Mouse (Mus musculus) limb, embryonic 10.5 days (tissue): Measurements from ENCODE around the gene Gpbar1. TPM values are rescaled to one million over a fixed set of nuclear protein-coding genes. Genes with fewer than 3 reads are reported as not detected.

Experiments used
- DNase-seq: peaks from one replicate; pipeline ENCODE4 v3.0.0-alpha.2; 2017; ENCODE audit warnings: low spot score
- H3K27ac ChIP-seq: fragments of 300-500 bp; sonication (generic); 2 replicates; pipeline ENCODE4 v1.5.1; 2016; ENCODE audit warnings: mild to moderate bottlenecking
- H3K27me3 ChIP-seq: fragments of 300-500 bp; sonication (generic); 2 replicates; pipeline ENCODE4 v1.6.1; 2016; ENCODE audit warnings: low read depth, mild to moderate bottlenecking; ENCODE audit not compliant: poor library complexity, severe bottlenecking
- H3K36me3 ChIP-seq: fragments of 300-500 bp; sonication (generic); 2 replicates; pipeline ENCODE4 v1.6.1; 2016; ENCODE audit warnings: mild to moderate bottlenecking, moderate library complexity
- H3K4me1 ChIP-seq: fragments of 300-500 bp; sonication (generic); 2 replicates; pipeline ENCODE4 v1.6.1; 2016
- H3K4me3 ChIP-seq: fragments of 300-500 bp; sonication (generic); 2 replicates; pipeline ENCODE4 v1.5.1; 2016; ENCODE audit warnings: mild to moderate bottlenecking, moderate library complexity
- H3K9me3 ChIP-seq: fragments of 300-500 bp; sonication (generic); replicated peaks from 2 replicates; pipeline ENCODE4 v1.6.1; 2016; ENCODE audit warnings: mild to moderate bottlenecking
- WGBS: fragments of 180-500 bp; shearing (Covaris S2); methylation state at CpG from one replicate; pipeline ENCODE4 v1.1.7; 2016; 5-methylcytosine and 5-hydroxymethylcytosine counted together
- polyA plus RNA-seq: library from polyadenylated mRNA; unstranded; fragments of >200 nt; fragmentation: Nextera tagmentation; extraction: Ambion mirVana; gene quantifications from 2 replicates; pipeline ENCODE4 v1.2.1, GENCODE M21; 2016

The Gpbar1 gene
- polyA plus RNA-seq, 1 experiment from 2014 or later: 0.26 TPM

- peaks cover 26% of the 10 kb centered on the region for H3K4me1 ChIP-seq
- WGBS: 88% methylated on average over 11 of the region's 11 CpGs
- no peak overlapping the region for H3K27ac ChIP-seq
- peaks cover 67% of the 10 kb centered on the region for H3K36me3 ChIP-seq
- no peak for DNase-seq
- no peak overlapping the region for H3K4me3 ChIP-seq
- no peaks in the 10 kb centered on the region for H3K27me3 ChIP-seq
- no peaks in the 10 kb centered on the region for H3K9me3 ChIP-seq
Observed at GRCm38 (mm10) chr1:74292331-74293020, 14.1 kb downstream of the Gpbar1 start.

- WGBS: 95% methylated on average over 8 of the region's 8 CpGs
Observed at GRCm38 (mm10) chr1:74293306-74293960, 15.1 kb downstream of the Gpbar1 start.

DNA sequence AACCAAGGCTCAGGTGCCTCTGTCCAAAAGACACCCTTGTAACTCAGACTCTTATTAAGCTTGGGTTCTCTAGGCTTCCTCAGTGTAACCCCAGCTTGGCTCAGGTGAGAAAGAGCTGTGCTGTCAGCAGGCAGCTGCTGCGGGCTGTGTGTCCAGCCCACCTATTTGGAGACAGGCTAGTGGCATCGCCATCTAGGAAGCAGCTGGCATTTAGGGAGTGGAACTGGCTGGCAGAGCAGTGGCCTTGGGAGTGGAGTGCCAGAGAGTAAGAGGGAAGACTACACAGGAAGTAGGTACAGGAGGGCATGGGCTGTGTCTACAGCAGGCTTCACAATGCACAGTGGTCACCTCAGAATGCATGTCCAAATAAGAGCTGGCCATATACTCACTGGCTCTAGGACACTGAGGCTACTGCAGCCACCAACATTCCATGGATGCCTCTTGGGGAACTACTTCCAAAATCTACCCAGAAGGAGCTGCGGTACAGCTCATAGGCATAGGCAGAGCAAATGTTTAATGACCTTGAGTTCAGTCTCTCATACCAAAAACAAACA, 15.8 kb downstream of the Gpbar1 start:
- 90% methylated on average over 3 of the region's 3 CpGs for WGBS
- Histone ChIP-seq H3K9me3 (no peaks in the 10 kb centered on the region), H3K27ac (0 out of 2 replicates have a peak overlapping the region, but pooled peaks have one; percentile 27), H3K36me3 (peaks cover 53% of the 10 kb centered on the region), H3K4me3 (no peak overlapping the region), H3K27me3 (no peaks in the 10 kb centered on the region), H3K4me1 (peaks cover 28% of the 10 kb centered on the region)
- DNase-seq: no peak

More at GRCm38 (mm10) chr1:74293306-74293960, 15.1 kb downstream of the Gpbar1 start:
- Histone ChIP-seq H3K36me3 (peaks cover 60% of the 10 kb centered on the region), H3K27ac (no peak overlapping the region), H3K9me3 (no peaks in the 10 kb centered on the region), H3K4me1 (peaks cover 26% of the 10 kb centered on the region), H3K4me3 (no peak overlapping the region), H3K27me3 (no peaks in the 10 kb centered on the region)
- DNase-seq: no peak

DNA sequence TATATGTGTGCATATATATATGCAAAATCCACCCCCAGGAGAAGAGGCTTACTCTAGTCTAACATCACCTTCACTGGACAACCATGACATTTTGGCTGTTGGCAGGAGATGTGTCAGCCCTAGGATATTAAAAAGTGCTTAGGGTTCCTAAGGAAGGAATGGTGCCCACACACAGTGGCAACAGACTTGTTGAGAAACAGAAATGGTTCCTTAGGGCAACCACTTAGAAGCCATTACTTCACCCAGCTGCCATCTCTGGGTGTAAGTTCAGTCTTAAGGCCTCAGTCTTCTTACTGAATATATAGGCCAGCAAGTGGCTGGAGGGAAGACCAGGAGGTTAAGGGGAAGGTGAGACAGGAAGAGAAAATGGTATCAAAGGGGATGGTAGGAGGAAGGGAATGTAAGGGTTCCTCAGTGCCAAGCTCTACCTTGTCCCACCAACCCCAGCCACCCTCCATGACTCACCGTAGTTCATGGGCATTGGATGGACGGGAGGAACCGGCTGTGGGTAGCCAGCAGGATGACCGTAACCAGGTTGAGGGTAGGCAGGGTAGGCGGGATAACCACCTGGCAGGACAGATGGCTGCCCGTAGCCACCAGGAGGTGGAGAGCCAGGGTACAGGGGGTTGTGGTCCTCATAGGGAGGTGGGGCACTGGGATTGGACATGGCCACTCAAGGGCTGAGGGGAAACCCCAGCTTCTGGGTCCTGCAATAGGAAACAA, 16.5 kb downstream of the Gpbar1 start:
- H3K27me3 ChIP-seq: no peaks in the 10 kb centered on the region
- H3K27ac ChIP-seq: peak overlapping the region; percentile 81
- DNase-seq: no peak
- peaks cover 45% of the 10 kb centered on the region for H3K36me3 ChIP-seq
- WGBS: 93% methylated on average over 6 of the region's 6 CpGs
- no peaks in the 10 kb centered on the region for H3K9me3 ChIP-seq
- peak overlapping the region; percentile 32; the same call in 1 of the 2 replicates for H3K4me3 ChIP-seq
- peaks cover 30% of the 10 kb centered on the region for H3K4me1 ChIP-seq

DNA sequence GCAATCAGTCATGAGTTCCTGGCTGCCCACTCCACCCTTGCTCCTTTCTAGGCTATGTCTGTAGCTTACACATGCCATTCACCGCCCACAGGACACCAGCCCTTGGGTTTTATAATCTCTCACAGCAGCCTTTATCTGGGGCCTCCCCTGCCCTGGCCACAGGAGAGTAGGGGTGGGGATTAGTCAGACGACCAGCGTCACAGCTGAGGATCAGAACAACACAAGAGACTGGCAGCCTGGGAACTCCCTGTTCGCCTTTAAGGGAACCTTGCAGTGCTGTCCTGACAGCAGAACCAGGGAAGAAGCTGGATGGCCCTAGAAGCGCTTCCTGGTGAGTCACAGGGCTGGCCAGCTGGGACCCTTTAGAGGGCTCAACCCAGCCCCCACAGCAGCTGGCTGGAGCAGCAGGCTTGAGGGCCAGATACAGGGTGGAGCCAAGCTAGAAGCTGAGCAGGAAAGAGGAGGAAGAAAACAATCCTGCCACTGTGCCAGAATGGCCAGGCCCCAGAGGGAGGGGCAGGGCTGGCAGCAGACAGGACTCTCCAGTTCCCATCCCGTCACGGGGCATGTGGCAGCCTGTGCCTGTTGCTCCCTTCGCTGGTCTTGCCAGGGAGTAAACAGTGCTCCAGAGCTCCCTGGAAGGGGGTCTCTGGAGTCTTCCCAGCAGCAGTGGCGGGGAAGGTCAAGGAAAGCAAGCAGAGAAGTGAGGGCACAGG, 17.3 kb downstream of the Gpbar1 start:
- H3K27me3 ChIP-seq: no peaks in the 10 kb centered on the region
- 20% methylated on average over 9 of the region's 9 CpGs for WGBS
- peaks cover 38% of the 10 kb centered on the region for H3K36me3 ChIP-seq
- peak overlapping the region; percentile 32 for H3K4me3 ChIP-seq
- peak overlapping the region; percentile 81 for H3K27ac ChIP-seq
- no peaks in the 10 kb centered on the region for H3K9me3 ChIP-seq
- H3K4me1 ChIP-seq: peaks cover 30% of the 10 kb centered on the region
- DNase-seq: peak; percentile 60

DNA sequence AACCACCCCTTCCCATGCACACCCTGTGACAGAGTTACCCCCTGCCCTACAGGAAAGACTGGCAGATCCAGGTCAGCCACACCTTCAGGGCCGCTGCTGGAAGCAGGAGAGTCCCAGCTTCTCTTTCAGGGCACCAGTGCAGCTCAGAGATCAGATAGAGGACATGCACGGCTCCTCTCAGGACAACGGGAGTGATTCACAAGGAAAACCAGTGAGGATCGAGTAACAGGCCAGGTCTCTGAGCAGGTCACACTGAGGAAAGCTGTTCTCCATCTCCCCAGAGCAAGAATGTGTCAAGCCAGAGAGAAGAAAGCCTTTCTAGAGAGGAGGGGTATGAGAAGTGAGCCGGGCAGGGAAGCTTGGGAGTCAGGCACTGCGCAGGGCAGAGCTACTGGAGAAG, 18.1 kb downstream of the Gpbar1 start:
- WGBS: 39% methylated on average over 6 of the region's 6 CpGs
- H3K27me3 ChIP-seq: no peaks in the 10 kb centered on the region
- H3K4me3 ChIP-seq: no peak overlapping the region
- no peaks in the 10 kb centered on the region for H3K9me3 ChIP-seq
- peaks cover 30% of the 10 kb centered on the region for H3K4me1 ChIP-seq
- no peak for DNase-seq
- peak overlapping the region; percentile 81 for H3K27ac ChIP-seq
- peaks cover 30% of the 10 kb centered on the region for H3K36me3 ChIP-seq

GRCm38 (mm10) chr1:74297269-74297668, 18.9 kb downstream of the Gpbar1 start:
- H3K27ac ChIP-seq: no peak overlapping the region; the same call in 1 of the 2 replicates
- WGBS: 57% methylated on average over 3 of the region's 3 CpGs
- no peak for DNase-seq

GRCm38 (mm10) chr1:74298157-74298750, 19.9 kb downstream of the Gpbar1 start:
- H3K27me3 ChIP-seq: no peaks in the 10 kb centered on the region
- H3K4me1 ChIP-seq: peaks cover 38% of the 10 kb centered on the region
- H3K4me3 ChIP-seq: no peak overlapping the region
- H3K36me3 ChIP-seq: peaks cover 14% of the 10 kb centered on the region
- 87% methylated on average over 5 of the region's 5 CpGs for WGBS
- DNase-seq: no peak
- H3K9me3 ChIP-seq: no peaks in the 10 kb centered on the region
- no peak overlapping the region for H3K27ac ChIP-seq

More at GRCm38 (mm10) chr1:74297269-74297668, 18.9 kb downstream of the Gpbar1 start:
- H3K27me3 ChIP-seq: no peaks in the 10 kb centered on the region
- peaks cover 22% of the 10 kb centered on the region for H3K36me3 ChIP-seq
- peaks cover 30% of the 10 kb centered on the region for H3K4me1 ChIP-seq
- H3K4me3 ChIP-seq: no peak overlapping the region
- H3K9me3 ChIP-seq: no peaks in the 10 kb centered on the region

DNA sequence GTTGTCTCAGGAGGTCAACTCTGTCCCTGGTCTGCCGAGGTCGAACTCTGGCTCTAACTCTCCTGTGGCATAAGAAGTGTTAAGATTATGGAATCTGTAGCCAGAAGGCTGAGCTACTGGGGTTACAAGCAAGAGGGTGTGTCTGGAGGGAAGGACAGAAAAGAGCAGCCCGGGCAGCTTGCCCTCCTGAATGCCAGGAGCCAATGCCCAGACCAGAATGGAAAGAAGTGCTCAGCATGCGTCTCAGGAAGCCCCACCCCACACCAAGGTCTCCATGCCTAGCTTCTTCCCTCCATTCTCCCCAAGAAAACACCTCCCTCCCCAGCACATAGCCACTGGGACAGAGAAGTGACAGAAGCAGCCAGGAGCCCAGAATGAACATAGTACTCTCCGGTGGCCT, 20.6 kb downstream of the Gpbar1 start:
- no peaks in the 10 kb centered on the region for H3K9me3 ChIP-seq
- no peak overlapping the region for H3K27ac ChIP-seq
- no peak for DNase-seq
- H3K4me1 ChIP-seq: peaks cover 44% of the 10 kb centered on the region
- WGBS: 75% methylated on average over 5 of the region's 5 CpGs
- peaks cover 7% of the 10 kb centered on the region for H3K36me3 ChIP-seq
- no peaks in the 10 kb centered on the region for H3K27me3 ChIP-seq
- no peak overlapping the region for H3K4me3 ChIP-seq

- Histone ChIP-seq H3K27ac (no peak overlapping the region), H3K36me3 (peaks cover 5% of the 10 kb centered on the region; the same call in 1 of the 2 replicates), H3K27me3 (no peaks in the 10 kb centered on the region), H3K4me3 (no peak overlapping the region), H3K9me3 (no peaks in the 10 kb centered on the region), H3K4me1 (peaks cover 41% of the 10 kb centered on the region)
- WGBS: 89% methylated on average over 6 of the region's 6 CpGs
- no peak for DNase-seq
Observed at GRCm38 (mm10) chr1:74300347-74301110, 22.2 kb downstream of the Gpbar1 start.

DNA sequence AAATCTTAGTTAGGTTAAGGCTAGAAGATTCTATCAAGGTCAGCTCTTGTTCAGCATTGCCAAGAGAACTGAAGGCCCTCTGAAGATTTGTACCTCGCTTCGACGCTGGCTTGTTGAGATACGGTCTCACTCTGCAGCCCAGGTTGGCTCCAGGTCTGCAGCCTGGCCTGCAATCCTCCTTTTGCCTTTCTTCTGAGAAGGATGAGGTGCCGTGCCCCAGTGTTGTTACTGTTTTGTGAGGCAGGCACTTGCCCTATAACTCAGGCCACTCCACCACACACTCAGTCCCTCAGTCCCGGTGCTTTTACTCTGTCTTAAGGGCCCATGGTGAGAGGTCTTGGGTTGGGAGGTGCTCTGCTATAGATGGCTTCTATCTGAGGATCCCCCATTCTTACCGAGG, 23.9 kb downstream of the Gpbar1 start:
- no peak overlapping the region for H3K27ac ChIP-seq
- H3K4me3 ChIP-seq: no peak overlapping the region
- WGBS: 88% methylated on average over 7 of the region's 7 CpGs
- peaks cover 27% of the 10 kb centered on the region for H3K4me1 ChIP-seq
- H3K9me3 ChIP-seq: no peaks in the 10 kb centered on the region
- peaks cover 2% of the 10 kb centered on the region; the same call in 1 of the 2 replicates for H3K36me3 ChIP-seq
- H3K27me3 ChIP-seq: no peaks in the 10 kb centered on the region
- DNase-seq: no peak
